ENCODE assay signal across 8 mouse cellular contexts in genomic region chr4:132842281-132842906, GRCm38 (mm10). TPM values are rescaled to one million over a fixed set of nuclear protein-coding genes. Genes with fewer than 3 reads are reported as not detected.
A peak's percentile ranks its signal among the peaks of the same experiment; 100 is the strongest.
DNase-seq lines count a peak whose midpoint lies in the region; ATAC-seq and TF ChIP-seq lines count a peak whose summit lies in the region.

No protein-coding gene starts in this region.

- TF ChIP-seq POLR2A in cortical plate, adult 2 months (IDR thresholded peaks at IDR 0.05; ENCODE audit: extremely low read depth, insufficient read depth, low read length) = no peak; the same call in 1 of the 2 replicates

- H3K27ac ChIP-seq in cortical plate, adult 2 months (ENCODE audit: insufficient read depth, low read length) = peak overlapping the region; percentile 39; the same call in 1 of the 2 replicates
- H3K27ac ChIP-seq in kidney, postnatal 0 days = peak overlapping the region; percentile 73
- peak overlapping the region; percentile 54 for H3K27ac ChIP-seq in lung, postnatal 0 days (ENCODE audit: low read length)

- no peaks in the 10 kb centered on the region for H3K9me3 ChIP-seq in kidney, postnatal 0 days (replicated peaks; ENCODE audit: low read length)
- no peaks in the 10 kb centered on the region for H3K9me3 ChIP-seq in lung, postnatal 0 days (ENCODE audit: low read length)

- DNase-seq in R1 (ENCODE audit: low read depth, low spot score) = peak; percentile 51
- DNase-seq in heart, adult 9 months (ENCODE audit: low spot score in 2 of 2) = peak; percentile 8 to 15
- peak; percentile 31 for DNase-seq in kidney, postnatal 0 days (ENCODE audit: low spot score)
- DNase-seq in lung, postnatal 0 days (ENCODE audit: low spot score) = peak; percentile 16
- DNase-seq in retina, postnatal 1 day = peak; percentile 20
- DNase-seq in yolk sac, embryonic 10.5 days (ENCODE audit: low spot score) = peak; percentile 30

- peak overlapping the region; percentile 88 for H3K9ac ChIP-seq in kidney, postnatal 0 days (ENCODE audit: low read depth, low read length)
- peak overlapping the region; percentile 78 for H3K9ac ChIP-seq in lung, postnatal 0 days (replicated peaks; ENCODE audit: low read depth)

- no peak for TF ChIP-seq EP300 in lung, postnatal 0 days (IDR thresholded peaks at IDR 0.05)

- ATAC-seq in CD4-positive, CD25-positive, alpha-beta regulatory T cell, adult 4 months = peak; percentile 13
- no peak for ATAC-seq in kidney, postnatal 0 days (replicated peaks; ENCODE audit: low FRiP score, low read depth)
- ATAC-seq in lung, postnatal 0 days = peak; percentile 8; the same call in 1 of the 2 replicates

- TF ChIP-seq CTCF in cortical plate, adult 2 months (IDR thresholded peaks at IDR 0.05; ENCODE audit: extremely low read depth, insufficient read depth, low read length) = no peak
- TF ChIP-seq CTCF in kidney, postnatal 0 days (IDR thresholded peaks at IDR 0.05; ENCODE audit: low read depth) = no peak
- no peak for TF ChIP-seq CTCF in lung, postnatal 0 days (IDR thresholded peaks at IDR 0.05)

- H3K4me1 ChIP-seq in cortical plate, adult 2 months (ENCODE audit: control insufficient read depth, insufficient read depth, low read length) = no peaks in the 10 kb centered on the region; the same call in 1 of the 2 replicates
- H3K4me1 ChIP-seq in kidney, postnatal 0 days (replicated peaks; ENCODE audit: insufficient read depth, low read length) = peaks cover 8% of the 10 kb centered on the region
- peaks cover 7% of the 10 kb centered on the region; the same call in 1 of the 2 replicates for H3K4me1 ChIP-seq in lung, postnatal 0 days (ENCODE audit: insufficient read depth, low read depth, low read length)

- peaks cover 12% of the 10 kb centered on the region; the same call in 1 of the 2 replicates for H3K36me3 ChIP-seq in kidney, postnatal 0 days (ENCODE audit: insufficient read depth, low read length)
- H3K36me3 ChIP-seq in lung, postnatal 0 days (ENCODE audit: insufficient read depth, low read length) = no peaks in the 10 kb centered on the region; the same call in 1 of the 2 replicates

- H3K4me2 ChIP-seq in kidney, postnatal 0 days (ENCODE audit: low read length) = peak overlapping the region; percentile 96
- peak overlapping the region; percentile 91 for H3K4me2 ChIP-seq in lung, postnatal 0 days (replicated peaks; ENCODE audit: low read depth, low read length)

- no peaks in the 10 kb centered on the region for H3K27me3 ChIP-seq in kidney, postnatal 0 days (ENCODE audit: insufficient read depth, low read length)
- H3K27me3 ChIP-seq in lung, postnatal 0 days (replicated peaks; ENCODE audit: insufficient read depth, low read length) = no peaks in the 10 kb centered on the region

- H3K4me3 ChIP-seq in cortical plate, adult 2 months (ENCODE audit: insufficient read depth, low read length) = peak overlapping the region; percentile 95
- H3K4me3 ChIP-seq in kidney, postnatal 0 days (replicated peaks; ENCODE audit: low read depth, low read length) = peak overlapping the region; percentile 82
- H3K4me3 ChIP-seq in lung, postnatal 0 days (ENCODE audit: low read depth, low read length) = peak overlapping the region; percentile 65

- WGBS in kidney, postnatal 0 days = under 1% methylated on average over 30 of the region's 30 CpGs
- 2% methylated on average over 30 of the region's 30 CpGs for WGBS in lung, postnatal 0 days

RNA-seq across cellular contexts. Expression of gene Ppp1r8, which starts 0.6 kb away (rescaled TPM):
- polyA plus RNA-seq in CD4-positive, CD25-positive, alpha-beta regulatory T cell, adult 4 months (2017; shearing (Covaris generic)) = 10 to 100 TPM; 22.2 to 34.8 TPM
- polyA plus RNA-seq in cortical plate, adult 2 months (2012; rRNA removed) = 55.2 and 56.5 TPM in 2 replicates
- 37.5 and 37.8 TPM in 2 replicates for polyA plus RNA-seq in kidney, postnatal 0 days (2015; fragmentation: Nextera tagmentation; extraction: Ambion mirVana)
- polyA plus RNA-seq in lung, postnatal 0 days (2015; fragmentation: Nextera tagmentation; extraction: Ambion mirVana) = 18.3 and 21.0 TPM in 2 replicates

RNA-seq across cellular contexts. Expression of gene Stx12, which starts 41.9 kb away (rescaled TPM):
- polyA plus RNA-seq in CD4-positive, CD25-positive, alpha-beta regulatory T cell, adult 4 months (2017; shearing (Covaris generic)) = 10 to 100 TPM; 32.3 to 38.6 TPM
- polyA plus RNA-seq in cortical plate, adult 2 months (2012; rRNA removed) = 92.3 and 96.3 TPM in 2 replicates
- polyA plus RNA-seq in kidney, postnatal 0 days (2015; fragmentation: Nextera tagmentation; extraction: Ambion mirVana) = 59.5 and 60.7 TPM in 2 replicates
- 80.8 and 85.9 TPM in 2 replicates for polyA plus RNA-seq in lung, postnatal 0 days (2015; fragmentation: Nextera tagmentation; extraction: Ambion mirVana)

RNA-seq across cellular contexts. Expression of gene Themis2, which starts 46.2 kb away (rescaled TPM):
- 1 to 10 TPM in 1 of 2 experiments, under 1 TPM in 1; 0.24 to 1.1 TPM for polyA plus RNA-seq in CD4-positive, CD25-positive, alpha-beta regulatory T cell, adult 4 months (2017; shearing (Covaris generic))
- 1.2 and 1.3 TPM in 2 replicates for polyA plus RNA-seq in cortical plate, adult 2 months (2012; rRNA removed)
- polyA plus RNA-seq in kidney, postnatal 0 days (2015; fragmentation: Nextera tagmentation; extraction: Ambion mirVana) = 1.0 TPM in 2 replicates
- polyA plus RNA-seq in lung, postnatal 0 days (2015; fragmentation: Nextera tagmentation; extraction: Ambion mirVana) = 1.2 and 1.8 TPM in 2 replicates
